Mouse (Mus musculus): ENCODE data around the gene Trim17. TPM values are rescaled to one million over a fixed set of nuclear protein-coding genes. Genes with fewer than 3 reads are reported as not detected.

Trim17 gene
- polyA plus RNA-seq, 1 experiment from 2014 or later = 1.1 TPM

DNA sequence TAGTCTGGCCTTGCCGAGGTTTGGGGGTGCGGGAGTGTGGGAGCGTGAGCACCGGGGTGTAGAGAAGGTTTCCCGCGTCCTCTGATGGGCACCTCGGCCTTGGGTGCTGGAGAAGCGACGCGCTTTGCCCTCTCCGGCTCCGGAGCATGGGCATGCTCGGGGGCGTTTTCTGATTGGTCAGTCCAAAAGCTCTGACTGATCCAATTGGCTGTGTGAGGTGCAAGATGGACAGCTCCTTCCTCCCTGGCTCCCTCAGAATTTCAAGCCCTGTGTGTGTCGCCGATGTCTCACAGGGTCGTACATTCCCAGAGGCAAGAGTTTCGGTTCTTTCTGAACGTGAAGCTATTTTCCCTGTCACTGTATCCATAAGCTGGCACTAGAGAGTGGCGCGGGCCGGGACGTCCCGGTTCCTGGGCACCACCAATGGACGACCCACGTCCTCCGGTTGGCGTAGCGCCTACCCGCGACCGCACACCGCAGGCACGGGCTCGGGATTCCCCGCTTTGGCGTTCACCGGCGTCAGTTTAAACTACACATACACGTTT, 5.5 kb downstream of the Trim17 start:
- Histone ChIP-seq H3K27me3 (ENCODE audit: control insufficient read depth, insufficient read depth, low read length) (peaks cover 25% of the 10 kb centered on the region), H3K4me2 (peak overlapping the region; percentile 91), H3K9ac (ENCODE audit: low read depth, low read length) (peak overlapping the region; percentile 34; the same call in 1 of the 2 replicates), H3K36me3 (ENCODE audit: control insufficient read depth, insufficient read depth, low read length) (no peaks in the 10 kb centered on the region), H3K9me3 (replicated peaks; ENCODE audit: control insufficient read depth, low read length) (peaks cover 4% of the 10 kb centered on the region; the same call in 1 of the 2 replicates), H3K27ac (ENCODE audit: low read depth, low read length) (no peak overlapping the region), H3K4me3 (ENCODE audit: low read depth, low read length) (peak overlapping the region; percentile 52), H3K4me1 (ENCODE audit: control insufficient read depth, insufficient read depth, low read length) (peaks cover 24% of the 10 kb centered on the region)
- peak; percentile 68 for ATAC-seq (replicated peaks; ENCODE audit: insufficient number of reproducible peaks, low FRiP score, low TSS enrichment)
- WGBS (ENCODE audit: insufficient replicate concordance) = 1% methylated on average over 40 of the region's 40 CpGs

DNA sequence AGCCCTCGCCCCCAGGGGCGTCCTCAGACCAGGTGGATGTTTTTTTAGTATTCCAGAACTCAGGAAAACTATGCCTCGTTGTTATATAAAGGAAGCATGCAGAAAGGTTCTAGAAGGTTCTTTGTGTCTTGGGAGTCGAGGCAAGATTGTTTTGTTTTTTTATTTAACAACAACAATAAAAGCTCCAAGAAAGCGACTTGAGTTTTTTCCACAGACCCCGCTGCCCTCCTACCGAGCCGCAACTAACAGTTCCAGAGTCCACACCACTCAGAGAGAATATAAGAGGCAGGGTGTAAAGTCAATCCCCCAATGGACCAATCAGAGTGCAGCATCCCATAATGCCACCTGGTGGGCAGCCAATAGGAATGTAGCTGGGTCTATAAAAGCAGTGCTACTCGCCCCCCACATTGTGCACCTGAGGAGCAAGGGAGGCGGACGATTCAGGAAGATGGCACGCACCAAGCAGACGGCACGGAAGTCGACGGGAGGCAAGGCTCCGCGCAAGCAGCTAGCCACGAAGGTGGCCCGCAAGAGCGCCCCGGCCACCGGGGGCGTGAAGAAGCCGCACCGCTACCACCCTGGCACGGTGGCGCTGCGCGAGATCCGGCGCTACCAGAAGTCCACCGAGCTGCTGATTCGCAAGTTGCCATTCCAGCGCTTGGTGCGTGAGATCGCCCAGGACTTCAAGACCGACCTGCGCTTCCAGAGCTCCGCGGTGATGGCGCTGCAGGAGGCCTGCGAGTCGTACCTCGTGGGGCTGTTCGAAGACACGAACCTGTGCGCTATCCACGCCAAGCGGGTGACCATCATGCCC, 7.1 kb downstream of the Trim17 start:
- no peak for ATAC-seq (replicated peaks; ENCODE audit: insufficient number of reproducible peaks, low FRiP score, low TSS enrichment)
- H3K9me3 ChIP-seq (replicated peaks; ENCODE audit: control insufficient read depth, low read length) = peaks cover 4% of the 10 kb centered on the region; the same call in 1 of the 2 replicates
- no peaks in the 10 kb centered on the region for H3K36me3 ChIP-seq (ENCODE audit: control insufficient read depth, insufficient read depth, low read length)
- WGBS (ENCODE audit: insufficient replicate concordance) = 53% methylated on average over 50 of the region's 50 CpGs
- H3K27ac ChIP-seq (ENCODE audit: low read depth, low read length) = no peak overlapping the region
- no peak overlapping the region for H3K9ac ChIP-seq (ENCODE audit: low read depth, low read length)
- H3K4me2 ChIP-seq = peak overlapping the region; percentile 12; the same call in 1 of the 2 replicates
- H3K27me3 ChIP-seq (ENCODE audit: control insufficient read depth, insufficient read depth, low read length) = peaks cover 25% of the 10 kb centered on the region
- peaks cover 22% of the 10 kb centered on the region for H3K4me1 ChIP-seq (ENCODE audit: control insufficient read depth, insufficient read depth, low read length)
- no peak overlapping the region for H3K4me3 ChIP-seq (ENCODE audit: low read depth, low read length)

DNA sequence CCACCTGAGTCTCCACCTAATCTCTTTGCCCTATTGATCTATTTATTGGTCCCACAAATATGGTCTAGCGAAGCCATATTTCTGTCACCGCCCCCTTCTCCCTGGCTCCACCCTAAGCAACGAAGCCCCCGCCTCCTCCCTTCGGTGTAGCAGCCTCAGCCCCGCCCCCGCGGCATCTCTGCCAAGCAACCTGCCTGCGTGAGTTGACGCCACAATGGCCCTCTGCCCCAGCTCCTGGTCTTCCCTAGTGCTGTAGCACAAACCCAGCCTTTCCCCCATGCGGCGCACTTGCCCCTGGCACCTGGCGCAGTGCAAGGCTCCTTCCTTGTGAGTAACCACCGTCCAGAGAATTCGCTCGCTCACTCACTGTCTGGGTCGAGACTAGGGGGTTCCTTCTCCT, 9.1 kb downstream of the Trim17 start:
- Histone ChIP-seq H3K27ac (ENCODE audit: low read depth, low read length) (no peak overlapping the region), H3K36me3 (ENCODE audit: control insufficient read depth, insufficient read depth, low read length) (no peaks in the 10 kb centered on the region), H3K4me2 (no peak overlapping the region), H3K9ac (ENCODE audit: low read depth, low read length) (no peak overlapping the region), H3K4me3 (ENCODE audit: low read depth, low read length) (no peak overlapping the region), H3K4me1 (ENCODE audit: control insufficient read depth, insufficient read depth, low read length) (peaks cover 15% of the 10 kb centered on the region), H3K9me3 (replicated peaks; ENCODE audit: control insufficient read depth, low read length) (peaks cover 4% of the 10 kb centered on the region; the same call in 1 of the 2 replicates), H3K27me3 (ENCODE audit: control insufficient read depth, insufficient read depth, low read length) (peaks cover 25% of the 10 kb centered on the region)
- ATAC-seq (replicated peaks; ENCODE audit: insufficient number of reproducible peaks, low FRiP score, low TSS enrichment) = no peak
- 29% methylated on average over 17 of the region's 17 CpGs for WGBS (ENCODE audit: insufficient replicate concordance)

DNA sequence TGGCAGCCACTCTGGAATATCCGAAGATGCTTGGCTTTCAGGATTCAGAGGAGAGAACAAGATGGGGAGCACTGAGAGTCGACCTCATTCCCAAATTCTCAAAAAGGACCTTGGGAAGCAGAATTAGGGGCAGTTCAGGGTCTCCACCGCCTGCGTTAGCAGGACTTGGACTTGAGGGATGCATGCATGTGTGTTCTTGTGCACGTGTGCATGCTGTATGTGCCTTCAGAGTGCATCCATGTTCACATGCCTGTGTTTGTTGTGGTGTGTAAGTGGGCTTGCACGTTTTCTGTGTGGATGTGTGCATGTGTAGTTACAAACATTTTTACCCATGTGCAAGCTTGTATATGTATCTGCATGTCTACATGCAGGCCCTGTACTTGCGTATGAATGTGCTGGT, 9.7 kb downstream of the Trim17 start:
- Histone ChIP-seq H3K36me3 (ENCODE audit: control insufficient read depth, insufficient read depth, low read length) (no peaks in the 10 kb centered on the region), H3K4me2 (no peak overlapping the region), H3K9ac (ENCODE audit: low read depth, low read length) (no peak overlapping the region), H3K4me1 (ENCODE audit: control insufficient read depth, insufficient read depth, low read length) (peaks cover 15% of the 10 kb centered on the region), H3K9me3 (replicated peaks; ENCODE audit: control insufficient read depth, low read length) (peaks cover 4% of the 10 kb centered on the region; the same call in 1 of the 2 replicates), H3K4me3 (ENCODE audit: low read depth, low read length) (no peak overlapping the region), H3K27me3 (ENCODE audit: control insufficient read depth, insufficient read depth, low read length) (peaks cover 25% of the 10 kb centered on the region), H3K27ac (ENCODE audit: low read depth, low read length) (no peak overlapping the region)
- ATAC-seq (replicated peaks; ENCODE audit: insufficient number of reproducible peaks, low FRiP score, low TSS enrichment) = no peak
- WGBS (ENCODE audit: insufficient replicate concordance) = 83% methylated on average over 7 of the region's 7 CpGs

DNA sequence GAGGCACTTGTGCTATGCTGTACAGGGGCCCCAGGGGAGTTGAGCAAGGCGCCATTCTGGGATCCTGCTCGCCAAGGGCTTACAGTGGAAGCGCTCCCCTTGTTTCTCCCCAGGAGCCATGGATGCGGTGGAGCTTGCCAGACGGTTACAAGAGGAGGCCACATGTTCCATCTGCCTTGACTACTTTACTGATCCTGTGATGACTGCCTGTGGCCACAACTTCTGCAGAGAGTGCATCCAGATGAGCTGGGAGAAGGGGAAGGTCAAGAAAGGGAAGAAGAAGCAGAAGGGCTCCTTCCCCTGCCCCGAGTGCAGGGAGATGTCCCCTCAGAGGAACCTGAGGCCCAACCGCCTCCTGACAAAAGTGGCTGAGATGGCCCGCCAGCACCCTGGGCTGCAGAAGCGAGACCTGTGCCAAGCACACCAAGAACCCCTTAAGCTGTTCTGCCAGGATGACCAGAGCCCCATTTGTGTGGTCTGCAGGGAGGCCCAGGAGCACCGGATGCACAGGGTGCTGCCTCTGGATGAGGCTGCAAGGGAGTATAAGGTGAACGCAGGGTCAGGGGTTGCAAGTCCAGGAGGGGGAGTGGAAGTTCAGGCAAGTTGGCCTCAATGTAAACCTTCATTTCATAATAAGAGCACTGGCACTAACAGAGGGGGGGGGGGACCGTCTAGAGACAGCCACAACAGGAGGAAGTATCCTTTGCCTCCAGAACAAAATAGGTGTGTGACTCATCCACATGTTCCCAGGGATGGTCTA, 10.7 kb downstream of the Trim17 start:
- no peak overlapping the region for H3K4me3 ChIP-seq (ENCODE audit: low read depth, low read length)
- peaks cover 25% of the 10 kb centered on the region for H3K27me3 ChIP-seq (ENCODE audit: control insufficient read depth, insufficient read depth, low read length)
- peak overlapping the region; percentile 8; the same call in 1 of the 2 replicates for H3K4me2 ChIP-seq
- H3K9me3 ChIP-seq (replicated peaks; ENCODE audit: control insufficient read depth, low read length) = peaks cover 4% of the 10 kb centered on the region; the same call in 1 of the 2 replicates
- H3K4me1 ChIP-seq (ENCODE audit: control insufficient read depth, insufficient read depth, low read length) = peaks cover 9% of the 10 kb centered on the region
- no peaks in the 10 kb centered on the region for H3K36me3 ChIP-seq (ENCODE audit: control insufficient read depth, insufficient read depth, low read length)
- 39% methylated on average over 12 of the region's 12 CpGs for WGBS (ENCODE audit: insufficient replicate concordance)
- no peak overlapping the region for H3K27ac ChIP-seq (ENCODE audit: low read depth, low read length)
- H3K9ac ChIP-seq (ENCODE audit: low read depth, low read length) = peak overlapping the region; percentile 39; the same call in 1 of the 2 replicates
- ATAC-seq (replicated peaks; ENCODE audit: insufficient number of reproducible peaks, low FRiP score, low TSS enrichment) = no peak

DNA sequence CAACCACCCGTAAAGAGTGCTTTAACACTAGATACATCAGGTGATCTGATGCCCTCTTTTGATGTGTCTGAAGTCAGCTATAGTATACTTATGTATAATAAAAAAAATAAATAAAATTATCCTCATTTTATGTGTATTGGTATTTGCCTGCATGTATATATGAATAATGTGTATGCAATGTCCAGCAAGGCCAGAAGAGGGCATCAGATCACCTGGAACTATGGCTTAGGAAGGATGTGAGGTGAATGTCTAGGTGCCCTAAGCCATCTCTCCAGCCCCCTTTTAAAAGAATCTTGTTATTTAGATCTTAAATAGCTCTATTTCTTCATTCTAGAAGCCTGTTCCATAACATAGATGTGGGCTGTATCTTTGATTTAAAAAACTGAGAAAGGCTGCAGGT, 12.9 kb downstream of the Trim17 start:
- H3K9me3 ChIP-seq (replicated peaks; ENCODE audit: control insufficient read depth, low read length) = no peaks in the 10 kb centered on the region
- H3K4me2 ChIP-seq = no peak overlapping the region
- H3K36me3 ChIP-seq (ENCODE audit: control insufficient read depth, insufficient read depth, low read length) = no peaks in the 10 kb centered on the region
- no peak overlapping the region for H3K4me3 ChIP-seq (ENCODE audit: low read depth, low read length)
- WGBS (ENCODE audit: insufficient replicate concordance) = 94% methylated on average over 1 of the region's 1 CpGs
- H3K9ac ChIP-seq (ENCODE audit: low read depth, low read length) = no peak overlapping the region
- H3K27ac ChIP-seq (ENCODE audit: low read depth, low read length) = no peak overlapping the region
- peaks cover 13% of the 10 kb centered on the region for H3K4me1 ChIP-seq (ENCODE audit: control insufficient read depth, insufficient read depth, low read length)
- peaks cover 12% of the 10 kb centered on the region for H3K27me3 ChIP-seq (ENCODE audit: control insufficient read depth, insufficient read depth, low read length)
- ATAC-seq (replicated peaks; ENCODE audit: insufficient number of reproducible peaks, low FRiP score, low TSS enrichment) = no peak

DNA sequence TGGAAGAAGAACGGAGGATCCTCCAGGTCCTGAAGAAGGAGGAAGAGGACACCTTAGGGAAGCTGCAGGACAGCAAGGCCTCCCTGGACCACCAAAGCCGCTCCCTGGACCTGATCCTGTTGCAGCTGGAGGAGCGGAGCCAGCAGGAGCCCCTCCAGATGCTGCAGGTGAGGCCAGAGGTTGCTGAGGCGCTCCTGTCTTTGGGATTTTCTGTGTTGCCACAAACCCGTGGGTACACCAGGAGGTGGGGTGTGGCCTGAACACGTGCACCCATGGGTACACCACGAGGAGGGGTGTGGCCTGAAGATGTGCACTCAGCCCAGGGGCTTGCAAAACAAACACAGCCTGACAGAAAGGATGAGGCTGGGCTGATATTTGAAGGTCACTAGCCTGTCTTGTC, 14.1 kb downstream of the Trim17 start:
- Histone ChIP-seq H3K9ac (ENCODE audit: low read depth, low read length) (no peak overlapping the region), H3K4me2 (no peak overlapping the region), H3K27me3 (ENCODE audit: control insufficient read depth, insufficient read depth, low read length) (peaks cover 7% of the 10 kb centered on the region), H3K27ac (ENCODE audit: low read depth, low read length) (no peak overlapping the region), H3K36me3 (ENCODE audit: control insufficient read depth, insufficient read depth, low read length) (no peaks in the 10 kb centered on the region), H3K4me1 (ENCODE audit: control insufficient read depth, insufficient read depth, low read length) (peaks cover 13% of the 10 kb centered on the region), H3K9me3 (replicated peaks; ENCODE audit: control insufficient read depth, low read length) (no peaks in the 10 kb centered on the region), H3K4me3 (ENCODE audit: low read depth, low read length) (no peak overlapping the region)
- ATAC-seq (replicated peaks; ENCODE audit: insufficient number of reproducible peaks, low FRiP score, low TSS enrichment) = no peak
- WGBS (ENCODE audit: insufficient replicate concordance) = 76% methylated on average over 7 of the region's 7 CpGs

DNA sequence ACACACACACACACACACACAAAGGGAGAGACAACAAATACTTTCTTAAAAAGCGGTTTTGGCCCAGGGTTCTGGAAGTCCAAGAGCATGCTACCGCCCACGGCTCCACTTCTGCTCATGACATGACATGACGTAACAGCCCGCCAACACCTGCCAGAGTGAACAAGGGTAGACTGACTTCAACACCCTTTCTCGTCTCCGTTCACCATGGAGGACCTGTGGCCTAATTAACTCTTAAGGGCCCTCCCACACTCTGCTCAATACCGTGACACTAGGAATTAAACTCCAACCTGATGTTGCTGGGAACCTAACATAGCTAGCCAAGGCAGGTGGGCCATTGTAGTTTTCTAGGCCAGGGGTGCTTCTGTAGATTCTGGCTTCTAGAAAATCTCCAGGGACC, 14.5 kb downstream of the Trim17 start:
- H3K9me3 ChIP-seq (replicated peaks; ENCODE audit: control insufficient read depth, low read length) = no peaks in the 10 kb centered on the region
- no peak overlapping the region for H3K4me2 ChIP-seq
- H3K4me3 ChIP-seq (ENCODE audit: low read depth, low read length) = no peak overlapping the region
- H3K27me3 ChIP-seq (ENCODE audit: control insufficient read depth, insufficient read depth, low read length) = peaks cover 4% of the 10 kb centered on the region
- no peaks in the 10 kb centered on the region for H3K36me3 ChIP-seq (ENCODE audit: control insufficient read depth, insufficient read depth, low read length)
- H3K9ac ChIP-seq (ENCODE audit: low read depth, low read length) = no peak overlapping the region
- H3K4me1 ChIP-seq (ENCODE audit: control insufficient read depth, insufficient read depth, low read length) = peaks cover 13% of the 10 kb centered on the region
- WGBS (ENCODE audit: insufficient replicate concordance) = 67% methylated on average over 8 of the region's 8 CpGs
- no peak for ATAC-seq (replicated peaks; ENCODE audit: insufficient number of reproducible peaks, low FRiP score, low TSS enrichment)
- no peak overlapping the region for H3K27ac ChIP-seq (ENCODE audit: low read depth, low read length)
